14 mouse cellular contexts compared by ENCODE assay signal in genomic region chr16:91751644-91752385, GRCm38 (mm10).
"Had no signal": no experiment of that assay in that cellular context is flagged by ENCODE, and none has a peak within 500 bp of the region (broad histone marks: within the 10 kb centered on the region; RNA-seq: fewer than 3 reads in every experiment).

No protein-coding gene starts in this region.

- H3K9me3 ChIP-seq: midbrain, embryonic 10.5 days; midbrain, embryonic 12.5 days; neural tube, embryonic 12.5 days; stomach, embryonic 15.5 days had no signal

- H3K4me2 ChIP-seq: lung, embryonic 14.5 days; midbrain, embryonic 12.5 days; neural tube, embryonic 12.5 days; stomach, embryonic 15.5 days had no signal

- H3K4me1 ChIP-seq: midbrain, embryonic 12.5 days; stomach, embryonic 15.5 days had no signal

- H3K9ac ChIP-seq: lung, embryonic 14.5 days; midbrain, embryonic 12.5 days; neural tube, embryonic 12.5 days; stomach, embryonic 15.5 days had no signal

- ATAC-seq: midbrain, embryonic 16.5 days had no signal

- H3K27me3 ChIP-seq: midbrain, embryonic 12.5 days; neural tube, embryonic 12.5 days; stomach, embryonic 15.5 days had no signal

- H3K4me3 ChIP-seq: midbrain, embryonic 10.5 days; midbrain, embryonic 12.5 days; neural tube, embryonic 12.5 days; stomach, embryonic 15.5 days had no signal

- H3K36me3 ChIP-seq: midbrain, embryonic 12.5 days; neural tube, embryonic 12.5 days; stomach, embryonic 15.5 days had no signal

- H3K27ac ChIP-seq: midbrain, embryonic 10.5 days; midbrain, embryonic 12.5 days; neural tube, embryonic 12.5 days; stomach, embryonic 15.5 days; stomach, postnatal 0 days had no signal

- DNase-seq: lung, embryonic 14.5 days; lung, postnatal 10 days; lung, postnatal 4 days; midbrain, embryonic 14.5 days; right cerebral cortex, postnatal 14 days; thymus, adult 2 months; thymus, postnatal 25 days; thymus, postnatal 4 days had no signal
